Mouse (Mus musculus) retina, postnatal 7 days (tissue): ENCODE data around the gene Apobr.

Experiments used
- DNase-seq: peaks from one replicate; pipeline ENCODE4 v3.0.0-alpha.2; 2012; ENCODE audit warnings: low read depth, low spot score

The Apobr gene

DNA sequence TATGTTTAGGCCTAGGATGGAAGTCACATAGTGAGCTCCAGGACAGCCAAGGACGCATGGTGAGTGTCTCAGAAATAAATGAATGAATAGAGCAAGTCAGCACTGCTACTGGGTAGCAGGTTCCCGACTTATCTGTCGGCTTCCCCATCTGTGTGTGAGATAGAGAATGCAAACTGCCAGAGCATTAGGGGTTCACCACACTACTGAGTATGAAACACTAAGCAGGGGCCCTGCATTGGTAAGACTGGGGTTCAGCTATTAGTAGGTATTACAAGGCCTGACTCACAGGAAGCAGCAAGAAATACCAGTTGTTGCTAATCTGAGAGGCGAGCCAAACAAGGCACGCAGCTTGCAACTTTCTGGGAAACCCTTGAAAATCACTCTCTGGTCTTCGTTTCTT, 14.2 kb downstream of the Apobr start:
- DNase-seq = no peak

DNA sequence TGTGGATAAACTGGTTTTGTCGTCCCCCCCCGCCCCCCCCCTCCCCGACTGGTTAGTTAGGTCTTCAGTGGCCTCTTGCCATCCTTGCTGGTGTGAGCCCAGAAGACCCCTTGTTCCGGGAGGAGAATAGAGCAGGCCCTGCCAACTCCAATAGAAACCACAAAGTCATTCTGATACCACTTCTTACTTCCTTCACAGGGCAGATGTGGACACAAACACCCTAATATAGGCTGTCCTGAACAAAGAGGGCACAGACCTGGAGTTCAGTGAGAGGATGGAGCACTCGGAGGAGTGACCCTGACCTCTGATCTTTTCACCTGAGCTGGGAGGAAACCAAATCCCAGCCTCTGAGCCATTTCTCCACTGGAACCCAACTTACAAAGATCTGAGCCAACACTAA, 17.2 kb downstream of the Apobr start:
- DNase-seq = no peak

DNA sequence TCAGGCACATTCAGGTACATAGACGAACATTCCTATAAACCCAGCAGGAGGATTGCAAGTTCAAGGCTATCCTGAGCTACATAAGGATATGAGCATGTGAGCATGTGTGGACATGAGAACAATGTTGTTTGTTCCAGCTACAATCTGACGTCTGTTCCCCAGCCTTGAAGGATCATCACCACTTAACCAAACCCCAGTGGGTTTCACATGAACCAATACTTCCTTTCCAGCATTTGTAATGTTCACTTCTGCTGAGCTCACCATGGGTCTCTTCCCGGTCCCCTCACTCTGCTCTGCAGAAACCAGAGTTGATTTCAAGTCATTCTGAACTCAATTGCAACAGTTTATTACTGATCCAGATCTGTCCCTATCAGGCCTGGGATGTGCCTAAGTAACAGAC, 17.9 kb downstream of the Apobr start:
- DNase-seq = no peak

DNA sequence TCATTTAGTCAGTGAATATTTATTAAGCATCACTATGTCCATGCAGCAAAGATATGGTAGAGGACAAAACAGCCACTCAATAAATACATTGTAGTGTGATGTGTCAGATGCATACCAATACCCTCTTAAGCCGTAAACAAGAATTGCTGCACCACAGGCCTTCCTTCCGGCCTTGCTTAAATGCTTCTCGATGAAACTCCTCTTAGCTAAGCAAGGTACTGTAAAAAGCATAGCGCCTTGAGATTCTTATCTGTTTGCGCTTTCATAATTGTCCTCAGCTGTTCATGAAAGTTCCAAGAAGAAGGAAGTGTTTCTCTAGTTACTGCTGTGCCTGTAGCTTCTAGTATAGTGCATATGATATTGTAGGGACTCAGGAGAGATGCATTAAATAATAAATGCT, 21.9 kb downstream of the Apobr start:
- no peak for DNase-seq

DNA sequence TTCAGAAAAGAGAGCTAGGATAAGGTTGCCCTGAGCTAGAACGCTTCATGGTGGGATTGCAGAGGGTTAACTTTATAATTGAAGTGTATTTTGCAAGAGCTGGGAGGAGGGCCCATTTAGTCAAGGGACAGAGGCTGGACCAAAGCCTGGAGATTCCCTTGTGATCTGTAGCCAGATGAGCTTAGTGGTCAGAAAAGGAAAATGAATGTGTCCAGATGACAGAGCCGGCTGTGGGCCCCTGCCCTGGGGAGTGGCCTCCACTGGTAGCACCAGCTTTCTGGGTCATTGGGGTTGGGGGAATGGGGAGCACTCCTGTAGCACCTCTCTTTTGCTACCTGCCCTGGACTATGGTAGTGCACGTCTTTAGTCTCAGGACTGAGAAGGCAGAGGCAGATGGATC, 22.3 kb downstream of the Apobr start:
- DNase-seq = no peak

GRCm38 (mm10) chr7:126607796-126608195, 23.1 kb downstream of the Apobr start:
- no peak for DNase-seq

GRCm38 (mm10) chr7:126612736-126613135, 28.0 kb downstream of the Apobr start:
- DNase-seq = no peak

DNA sequence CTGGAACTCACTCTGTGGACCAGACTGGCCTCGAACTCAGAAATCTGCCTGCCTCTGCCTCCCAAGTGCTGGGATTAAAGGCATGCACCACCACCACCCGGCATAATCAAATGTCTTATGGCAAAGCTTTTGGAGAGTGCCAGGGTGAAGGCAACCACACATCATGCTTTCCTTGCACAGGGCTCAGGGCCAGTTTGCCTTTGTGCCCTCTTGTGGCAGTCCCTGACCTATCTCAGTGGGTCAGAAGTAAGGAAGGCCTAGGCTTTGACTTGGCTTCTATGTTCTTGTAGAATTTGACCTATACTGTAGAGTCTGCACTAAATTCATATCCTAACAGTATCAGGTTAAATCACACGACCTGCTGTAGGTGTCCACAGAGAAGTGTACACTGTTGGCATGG, 32.0 kb downstream of the Apobr start:
- DNase-seq = no peak

GRCm38 (mm10) chr7:126619559-126620275, 35.0 kb downstream of the Apobr start:
- DNase-seq = no peak

GRCm38 (mm10) chr7:126621452-126622359, 37.0 kb downstream of the Apobr start:
- no peak for DNase-seq

- DNase-seq = no peak
Measured at GRCm38 (mm10) chr7:126623381-126623780, 38.6 kb downstream of the Apobr start.

DNA sequence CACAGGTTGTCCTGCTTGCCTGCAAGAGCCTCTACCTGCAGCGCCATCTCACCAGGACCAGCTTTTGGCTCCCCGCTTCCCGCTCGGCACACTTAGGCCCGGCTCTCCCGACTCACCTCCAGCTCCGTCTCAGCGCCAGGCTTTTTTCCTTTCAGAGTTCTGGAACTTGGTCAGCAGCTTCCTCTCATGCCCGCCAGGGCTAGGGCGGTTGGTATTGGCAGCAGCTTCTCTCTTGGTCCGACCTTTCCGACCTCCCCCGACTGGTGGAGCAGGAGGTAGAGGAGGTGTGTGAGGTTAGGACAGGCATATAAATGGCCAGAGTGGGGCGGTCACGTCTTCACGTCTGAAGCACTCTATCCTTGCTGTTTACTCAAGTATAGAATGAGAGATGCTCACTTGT, 40.0 kb downstream of the Apobr start:
- no peak for DNase-seq

GRCm38 (mm10) chr7:126625369-126625768, 40.6 kb downstream of the Apobr start:
- DNase-seq = no peak

GRCm38 (mm10) chr7:126625807-126626600, 41.3 kb downstream of the Apobr start:
- DNase-seq = no peak

DNA sequence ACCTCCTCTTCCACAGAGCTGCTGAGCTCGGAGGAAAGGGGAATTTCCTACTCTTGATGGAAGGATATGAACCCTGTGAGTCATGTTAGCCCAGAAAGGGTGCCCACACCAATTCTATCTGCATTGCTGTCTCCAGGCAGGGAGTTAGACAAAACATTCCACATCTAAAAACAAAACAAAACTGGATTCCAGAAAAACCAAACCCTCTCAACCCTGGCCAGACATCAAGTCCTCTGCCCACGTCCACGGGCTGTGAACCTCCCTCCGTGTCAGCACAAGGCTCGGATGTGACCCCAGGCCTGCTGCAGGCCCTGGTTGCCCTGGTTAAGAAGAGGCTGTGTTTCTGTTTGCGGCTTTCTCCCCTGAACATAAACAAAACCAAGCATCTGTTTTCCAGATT, 43.4 kb downstream of the Apobr start:
- no peak for DNase-seq

DNA sequence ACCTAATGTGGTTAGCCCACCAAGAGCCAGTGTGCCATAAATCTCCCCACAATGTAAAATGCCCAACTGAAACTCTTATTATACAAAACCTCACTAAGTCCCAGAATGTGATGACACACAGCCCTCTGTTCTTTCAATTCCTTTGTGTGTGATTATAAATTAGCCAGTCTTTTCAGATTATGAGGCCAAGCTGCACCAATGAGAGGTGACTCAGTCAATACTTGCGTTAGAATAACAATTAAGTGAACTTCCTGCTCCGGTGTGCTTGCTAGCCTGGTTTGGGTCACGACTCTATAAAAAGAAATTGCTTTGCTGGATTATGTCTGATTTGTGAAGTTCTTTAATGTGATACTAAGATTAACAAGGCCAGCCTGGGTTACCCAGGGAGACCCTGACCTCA, 45.2 kb downstream of the Apobr start:
- DNase-seq = no peak

- no peak for DNase-seq
Measured at GRCm38 (mm10) chr7:126630824-126631518, 46.2 kb downstream of the Apobr start, which contains the start of gene Nupr1. Gene Nupr1, minus strand, starts transcription at chr7:126630861.

- DNase-seq = no peak
Measured at GRCm38 (mm10) chr7:126632478-126632877, 47.7 kb downstream of the Apobr start.

DNA sequence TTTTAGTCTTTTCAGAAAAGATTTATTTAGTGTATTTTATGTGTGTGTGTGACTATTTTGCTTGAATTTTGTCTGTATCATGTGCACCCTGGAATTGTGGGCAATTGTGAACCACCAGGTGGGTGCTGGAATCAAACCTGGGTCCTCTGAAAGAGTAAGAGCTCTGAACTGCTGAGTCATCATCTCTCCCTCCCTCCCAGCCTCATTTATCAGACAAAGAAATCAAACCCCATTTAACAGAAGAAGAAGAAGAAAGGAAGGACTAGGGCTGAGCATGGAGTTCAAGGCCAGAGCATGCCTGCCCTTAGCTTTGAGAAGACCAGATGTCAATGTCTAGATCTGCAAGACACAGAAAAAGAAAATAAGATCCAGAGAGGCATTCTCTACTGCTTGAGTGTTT, 50.6 kb downstream of the Apobr start:
- no peak for DNase-seq

DNA sequence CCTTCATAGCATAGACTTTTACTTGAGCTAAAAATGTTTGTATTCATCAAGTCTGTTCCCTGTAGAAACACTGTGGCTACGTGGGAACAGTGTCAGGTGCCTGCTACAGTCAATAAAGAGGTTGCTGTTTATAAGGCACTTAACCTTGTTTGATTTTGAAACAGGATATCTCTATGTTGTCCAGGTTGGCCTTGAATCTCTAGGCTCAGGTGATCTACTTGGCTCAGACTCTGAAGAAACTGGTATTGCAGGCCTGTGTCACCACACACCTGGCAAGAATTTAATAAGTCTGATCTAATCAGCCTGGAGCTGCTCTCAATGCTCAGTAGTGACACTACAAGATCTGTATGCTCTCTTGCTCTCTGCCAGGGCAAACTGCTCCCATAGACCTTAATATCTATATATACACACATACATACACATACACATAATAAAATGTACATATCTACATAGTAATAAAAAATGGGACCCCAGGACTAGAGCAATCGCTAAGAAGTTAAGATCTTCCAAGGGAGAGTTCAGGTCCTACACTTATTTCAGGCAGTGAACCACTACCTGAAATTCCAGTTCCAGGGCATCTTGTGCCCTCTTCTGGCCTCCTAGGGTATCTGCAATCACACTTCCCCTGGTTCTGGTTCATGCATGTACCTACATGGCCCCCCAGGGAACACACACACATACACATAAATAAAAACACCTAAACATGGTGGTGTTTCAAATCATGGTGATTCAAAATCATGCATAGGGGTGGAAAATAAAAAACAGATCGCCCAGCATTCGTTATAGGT, 52.2 kb downstream of the Apobr start:
- peak; percentile 33 for DNase-seq
